ENCODE assay signal across 21 mouse cellular contexts in genomic region chr13:73836491-73836890, GRCm38 (mm10). TPM values are rescaled to one million over a fixed set of nuclear protein-coding genes. Genes with fewer than 3 reads are reported as not detected.
DNase-seq lines count a peak whose midpoint lies in the region; ATAC-seq and TF ChIP-seq lines count a peak whose summit lies in the region.
"Had no signal": no experiment of that assay in that cellular context is flagged by ENCODE, and none has a peak within 500 bp of the region (broad histone marks: within the 10 kb centered on the region; RNA-seq: fewer than 3 reads in every experiment).

No protein-coding gene starts in this region.

- H3K79me2 ChIP-seq in heart, adult 2 months (replicated peaks; ENCODE audit: control insufficient read depth, insufficient read depth, low read length): no peaks in the 10 kb centered on the region

- 55% methylated on average over 6 of the region's 6 CpGs for WGBS in heart, adult 2 months
- WGBS in hindbrain, postnatal 0 days: 50% methylated on average over 6 of the region's 6 CpGs
- WGBS in hindbrain, embryonic 12.5 days: 83% methylated on average over 6 of the region's 6 CpGs
- 52% methylated on average over 6 of the region's 6 CpGs for WGBS in stomach, embryonic 16.5 days
- 47% methylated on average over 6 of the region's 6 CpGs for WGBS in stomach, postnatal 0 days
- 72% methylated on average over 6 of the region's 6 CpGs for WGBS in intestine, embryonic 15.5 days

- H3K36me3 ChIP-seq in heart, adult 2 months (ENCODE audit: control insufficient read depth, insufficient read depth, low read length): no peaks in the 10 kb centered on the region
- no peaks in the 10 kb centered on the region for H3K36me3 ChIP-seq in hindbrain, postnatal 0 days (ENCODE audit: insufficient read depth, low read length)
- H3K36me3 ChIP-seq in hindbrain, embryonic 12.5 days: no peaks in the 10 kb centered on the region
- no peaks in the 10 kb centered on the region for H3K36me3 ChIP-seq in stomach, embryonic 16.5 days (ENCODE audit: control insufficient read depth, insufficient read depth, low read length)
- H3K36me3 ChIP-seq in stomach, postnatal 0 days (ENCODE audit: control insufficient read depth, insufficient read depth, low read length): no peaks in the 10 kb centered on the region; the same call in 1 of the 2 replicates
- H3K36me3 ChIP-seq in intestine, embryonic 15.5 days: no peaks in the 10 kb centered on the region
- H3K36me3 ChIP-seq: kidney, embryonic 15.5 days; liver, embryonic 13.5 days had no signal

- no peak for TF ChIP-seq CTCF in heart, adult 2 months (IDR thresholded peaks at IDR 0.05)
- TF ChIP-seq CTCF in hindbrain, postnatal 0 days (IDR thresholded peaks at IDR 0.05; ENCODE audit: low read depth): no peak
- no peak for TF ChIP-seq CTCF in stomach, postnatal 0 days (IDR thresholded peaks at IDR 0.05; ENCODE audit: low read depth)

- ATAC-seq in hindbrain, postnatal 0 days: no peak
- ATAC-seq in hindbrain, embryonic 12.5 days (ENCODE audit: low FRiP score): no peak
- no peak for ATAC-seq in stomach, embryonic 16.5 days (ENCODE audit: insufficient read depth, low FRiP score)
- ATAC-seq in stomach, postnatal 0 days (ENCODE audit: low FRiP score, low TSS enrichment): no peak
- no peak for ATAC-seq in intestine, embryonic 15.5 days
- ATAC-seq: forebrain, embryonic 14.5 days; intestine, embryonic 16.5 days; midbrain, embryonic 16.5 days had no signal

- intact Hi-C loops in heart, adult 2 months (cut with DNase I): no loop called here

- H3K4me2 ChIP-seq in hindbrain, postnatal 0 days (ENCODE audit: low read depth, low read length): no peak overlapping the region
- no peak overlapping the region for H3K4me2 ChIP-seq in hindbrain, embryonic 12.5 days (replicated peaks)
- no peak overlapping the region for H3K4me2 ChIP-seq in stomach, embryonic 16.5 days (ENCODE audit: low read depth, low read length)
- H3K4me2 ChIP-seq in stomach, postnatal 0 days (replicated peaks; ENCODE audit: low read depth): no peak overlapping the region
- H3K4me2 ChIP-seq in intestine, embryonic 15.5 days (replicated peaks): no peak overlapping the region
- H3K4me2 ChIP-seq: embryonic facial prominence, embryonic 13.5 days; kidney, embryonic 15.5 days; liver, embryonic 13.5 days had no signal

- no peak for TF ChIP-seq EP300 in heart, adult 2 months (IDR thresholded peaks at IDR 0.05; ENCODE audit: insufficient read depth, low read depth, low read length)
- no peak for TF ChIP-seq EP300 in stomach, postnatal 0 days (optimal IDR thresholded peaks at IDR 0.05)

- no peak overlapping the region for H3K4me3 ChIP-seq in heart, adult 2 months
- no peak overlapping the region for H3K4me3 ChIP-seq in hindbrain, postnatal 0 days (ENCODE audit: low read length)
- no peak overlapping the region for H3K4me3 ChIP-seq in hindbrain, embryonic 12.5 days
- no peak overlapping the region for H3K4me3 ChIP-seq in stomach, embryonic 16.5 days (replicated peaks; ENCODE audit: low read length)
- no peak overlapping the region for H3K4me3 ChIP-seq in stomach, postnatal 0 days (ENCODE audit: low read depth, low read length)
- no peak overlapping the region for H3K4me3 ChIP-seq in intestine, embryonic 15.5 days (replicated peaks)
- H3K4me3 ChIP-seq: embryonic facial prominence, embryonic 13.5 days; hindbrain, embryonic 10.5 days; kidney, embryonic 15.5 days; liver, embryonic 13.5 days had no signal

- no peak overlapping the region for H3K9ac ChIP-seq in heart, adult 2 months (ENCODE audit: low read depth, low read length)
- no peak overlapping the region for H3K9ac ChIP-seq in hindbrain, postnatal 0 days (replicated peaks; ENCODE audit: low read length)
- H3K9ac ChIP-seq in hindbrain, embryonic 12.5 days: no peak overlapping the region
- 0 out of 2 replicates have a peak overlapping the region, but pooled peaks have one; percentile 9 for H3K9ac ChIP-seq in stomach, embryonic 16.5 days (ENCODE audit: low read length)
- no peak overlapping the region for H3K9ac ChIP-seq in stomach, postnatal 0 days (ENCODE audit: low read length)
- H3K9ac ChIP-seq in intestine, embryonic 15.5 days: no peak overlapping the region
- H3K9ac ChIP-seq: embryonic facial prominence, embryonic 13.5 days; kidney, embryonic 15.5 days; liver, embryonic 13.5 days had no signal

- no peaks in the 10 kb centered on the region for H3K27me3 ChIP-seq in heart, adult 2 months (ENCODE audit: control insufficient read depth, insufficient read depth, low read length)
- H3K27me3 ChIP-seq in hindbrain, postnatal 0 days (ENCODE audit: insufficient read depth, low read length): no peaks in the 10 kb centered on the region
- H3K27me3 ChIP-seq in hindbrain, embryonic 12.5 days: no peaks in the 10 kb centered on the region
- H3K27me3 ChIP-seq in stomach, embryonic 16.5 days (ENCODE audit: control insufficient read depth, insufficient read depth, low read length): no peaks in the 10 kb centered on the region
- H3K27me3 ChIP-seq in stomach, postnatal 0 days (ENCODE audit: control insufficient read depth, insufficient read depth, low read length): no peaks in the 10 kb centered on the region
- H3K27me3 ChIP-seq in intestine, embryonic 15.5 days (replicated peaks): no peaks in the 10 kb centered on the region
- H3K27me3 ChIP-seq: embryonic facial prominence, embryonic 13.5 days; kidney, embryonic 15.5 days; liver, embryonic 13.5 days had no signal

- no peaks in the 10 kb centered on the region for H3K9me3 ChIP-seq in hindbrain, postnatal 0 days (ENCODE audit: low read length)
- H3K9me3 ChIP-seq in hindbrain, embryonic 12.5 days (replicated peaks): no peaks in the 10 kb centered on the region
- no peaks in the 10 kb centered on the region for H3K9me3 ChIP-seq in stomach, embryonic 16.5 days (replicated peaks; ENCODE audit: control insufficient read depth, low read length)
- H3K9me3 ChIP-seq in stomach, postnatal 0 days (ENCODE audit: control insufficient read depth, low read length): no peaks in the 10 kb centered on the region
- no peaks in the 10 kb centered on the region for H3K9me3 ChIP-seq in intestine, embryonic 15.5 days
- H3K9me3 ChIP-seq: embryonic facial prominence, embryonic 13.5 days; hindbrain, embryonic 10.5 days; kidney, embryonic 15.5 days; liver, embryonic 13.5 days had no signal

- no peak overlapping the region for H3K27ac ChIP-seq in heart, adult 2 months
- H3K27ac ChIP-seq in hindbrain, postnatal 0 days: 0 out of 2 replicates have a peak overlapping the region, but pooled peaks have one; percentile 16
- H3K27ac ChIP-seq in hindbrain, embryonic 12.5 days: no peak overlapping the region
- peak overlapping the region; percentile 13; the same call in 1 of the 2 replicates for H3K27ac ChIP-seq in stomach, embryonic 16.5 days (ENCODE audit: low read length)
- H3K27ac ChIP-seq in stomach, postnatal 0 days (replicated peaks): no peak overlapping the region
- H3K27ac ChIP-seq in intestine, embryonic 15.5 days: no peak overlapping the region
- H3K27ac ChIP-seq: embryonic facial prominence, embryonic 13.5 days; hindbrain, embryonic 10.5 days; kidney, embryonic 15.5 days; liver, embryonic 13.5 days had no signal

- DNase-seq in heart, adult 11 months: peak; percentile 92
- no peak for DNase-seq in heart, adult 2 months
- no peak for DNase-seq in hindbrain, postnatal 0 days (ENCODE audit: low spot score)
- DNase-seq in stomach, postnatal 0 days (ENCODE audit: low spot score): no peak
- DNase-seq in kidney, adult 11 months: no peak
- DNase-seq: cerebellum, adult 8-10 months; gastrocnemius, postnatal 10 days; liver, embryonic 13.5 days; retina, postnatal 1 day had no signal

- peaks cover 1% of the 10 kb centered on the region; the same call in 1 of the 2 replicates for H3K4me1 ChIP-seq in heart, adult 2 months (ENCODE audit: control insufficient read depth, insufficient read depth, low read length)
- H3K4me1 ChIP-seq in hindbrain, postnatal 0 days (ENCODE audit: insufficient read depth, low read length): peaks cover 16% of the 10 kb centered on the region
- 0 out of 2 replicates have a peak, but pooled peaks cover 3% of the 10 kb centered on the region for H3K4me1 ChIP-seq in hindbrain, embryonic 12.5 days
- peaks cover 10% of the 10 kb centered on the region for H3K4me1 ChIP-seq in stomach, embryonic 16.5 days (ENCODE audit: control insufficient read depth, insufficient read depth, low read length)
- 0 out of 2 replicates have a peak, but pooled peaks cover 2% of the 10 kb centered on the region for H3K4me1 ChIP-seq in stomach, postnatal 0 days (replicated peaks; ENCODE audit: control insufficient read depth, insufficient read depth)
- H3K4me1 ChIP-seq in intestine, embryonic 15.5 days (replicated peaks): 0 out of 2 replicates have a peak, but pooled peaks cover 2% of the 10 kb centered on the region
- H3K4me1 ChIP-seq: liver, embryonic 13.5 days had no signal

- no peak for TF ChIP-seq POLR2A in heart, adult 2 months (IDR thresholded peaks at IDR 0.05; ENCODE audit: insufficient read depth, low read depth, low read length)

RNA-seq across cellular contexts. Expression of gene Nkd2, which starts 10.9 kb away (rescaled TPM):
- 1 to 10 TPM; 1.2 to 2.3 TPM for total RNA-seq in heart, adult 2 months (2021)
- polyA plus RNA-seq in heart, adult 2 months (2012; rRNA removed): 1.9 and 2.3 TPM in 2 replicates
- total RNA-seq in hindbrain, postnatal 0 days (2014; rRNA removed): 18.3 and 24.2 TPM in 2 replicates
- polyA plus RNA-seq in hindbrain, postnatal 0 days (2015; fragmentation: Nextera tagmentation; extraction: Ambion mirVana): 10.3 and 12.6 TPM in 2 replicates
- polyA plus RNA-seq in hindbrain, embryonic 12.5 days (2016; fragmentation: Nextera tagmentation; extraction: Ambion mirVana): 14.3 and 17.4 TPM in 2 replicates
- 5.0 and 6.4 TPM in 2 replicates for polyA plus RNA-seq in stomach, embryonic 16.5 days (2015; fragmentation: Nextera tagmentation; extraction: Ambion mirVana)
- 4.5 and 4.7 TPM in 2 replicates for polyA plus RNA-seq in stomach, postnatal 0 days (2015; fragmentation: Nextera tagmentation; extraction: Ambion mirVana)
- 3.8 and 4.1 TPM in 2 replicates for polyA plus RNA-seq in intestine, embryonic 15.5 days (2015; fragmentation: Nextera tagmentation; extraction: Ambion mirVana)
- total RNA-seq: CH12.LX; common myeloid progenitor, adult 5-6 weeks; MEL had no signal

Comparison
In these comparisons a context has a peak if more than half of its experiments do, and no peak if none do; other contexts are left out.
1. H3K27ac ChIP-seq: peak in hindbrain, postnatal 0 days (single experiment) and stomach, embryonic 16.5 days (single experiment); none in heart, adult 2 months (single experiment), hindbrain, embryonic 12.5 days (single experiment), stomach, postnatal 0 days (single experiment) and intestine, embryonic 15.5 days (single experiment).